Mouse (Mus musculus): Measurements from ENCODE around the gene Kdm5d. TPM values are rescaled to one million over a fixed set of nuclear protein-coding genes. Genes with fewer than 3 reads are reported as not detected.

The Kdm5d gene
- polyA plus RNA-seq (2021; fragmentation: Nextera tagmentation) = 0.05 TPM in 1 of 2 replicates, not detected in the other
- long read RNA-seq, experiment 1, full-length matches to known transcripts = 3 of 17 reads
- long read RNA-seq, experiment 1, partial matches to known transcripts = 8 of 17 reads
- long read RNA-seq, experiment 1, other reads (novel, unspliced or antisense) = 6 of 17 reads
- long read RNA-seq, experiment 2 = 0 reads

DNA sequence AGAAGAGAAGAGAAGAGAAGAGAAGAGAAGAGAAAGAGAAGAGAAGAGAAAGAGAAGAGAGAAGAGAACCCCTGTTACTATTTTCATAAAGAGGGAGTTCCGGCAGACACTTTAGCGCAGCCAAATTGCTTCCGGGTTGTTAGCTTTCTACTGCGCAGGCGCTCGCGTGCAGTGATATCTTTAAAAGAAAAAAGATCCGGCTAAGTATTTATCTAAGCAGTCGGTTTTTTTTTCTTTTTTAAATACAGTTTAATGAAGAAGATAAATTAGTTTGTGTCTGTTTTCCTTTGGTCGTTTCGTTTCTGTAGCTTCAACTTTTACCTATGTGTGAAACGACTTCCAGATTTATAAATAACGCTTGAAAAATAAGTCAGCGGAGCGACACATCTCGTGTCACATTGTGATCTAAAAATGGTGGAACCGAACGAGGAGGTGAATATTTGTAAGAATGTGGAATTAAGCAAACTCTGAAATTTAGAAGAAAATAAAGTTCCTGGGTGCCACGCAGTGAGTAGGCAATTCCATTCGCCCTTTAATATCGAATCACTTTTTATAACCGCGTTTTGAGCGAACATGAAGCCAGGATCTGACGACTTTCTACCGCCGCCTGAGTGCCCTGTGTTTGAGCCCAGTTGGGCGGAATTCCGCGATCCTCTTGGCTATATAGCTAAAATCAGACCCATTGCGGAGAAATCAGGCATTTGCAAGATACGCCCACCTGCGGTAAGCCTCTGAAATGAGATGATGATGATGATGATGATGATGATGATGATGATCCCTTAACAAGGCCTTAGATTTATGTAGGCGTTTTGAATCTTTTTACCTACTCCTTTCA lies at the start of gene Kdm5d:
Gene Kdm5d (plus strand): TSS at position 396 of the 835 bp plus-strand sequence.

Other genes with a start within 250 kb of the Kdm5d start
- gene Zfy1, start 100.4 kb upstream of the Kdm5d start, polyA plus RNA-seq (2021; fragmentation: Nextera tagmentation) = not detected in 2 replicates
- gene Uba1y, start 79.1 kb upstream of the Kdm5d start, polyA plus RNA-seq (2021; fragmentation: Nextera tagmentation) = not detected in 2 replicates
- gene Eif2s3y, start 112.8 kb downstream of the Kdm5d start, polyA plus RNA-seq (2021; fragmentation: Nextera tagmentation) = not detected in 2 replicates

Measured in left cerebral cortex, adult 6 months (tissue).